Mouse (Mus musculus): ENCODE measurements at regions not wholly inside any gene's neighbourhood (a gene's known extent, or its start where the extent isn't known, plus 50 kb on each side); places are given as distances from the start of the nearest gene placed in this dataset.

GRCm38 (mm10) chr3:58128059-58128458 lies 280.2 kb upstream of the Pfn2 start:
- Histone ChIP-seq H3K9me3 (replicated peaks) (no peaks in the 10 kb centered on the region), H3K36me3 (replicated peaks) (no peaks in the 10 kb centered on the region), H3K9ac (no peak overlapping the region), H3K27me3 (no peaks in the 10 kb centered on the region), H3K4me1 (replicated peaks) (0 out of 2 replicates have a peak, but pooled peaks cover 6% of the 10 kb centered on the region), H3K4me3 (replicated peaks) (no peak overlapping the region), H3K27ac (replicated peaks) (no peak overlapping the region), H3K4me2 (no peak overlapping the region)
- no peak for ATAC-seq (ENCODE audit: insufficient read depth)
- 66% methylated on average over 8 of the region's 8 CpGs for WGBS (ENCODE audit: insufficient replicate concordance)

- Histone ChIP-seq H3K9ac (no peak overlapping the region), H3K9me3 (replicated peaks) (no peaks in the 10 kb centered on the region), H3K4me3 (replicated peaks) (no peak overlapping the region), H3K36me3 (replicated peaks) (no peaks in the 10 kb centered on the region), H3K27ac (replicated peaks) (no peak overlapping the region), H3K27me3 (no peaks in the 10 kb centered on the region), H3K4me2 (no peak overlapping the region), H3K4me1 (replicated peaks) (0 out of 2 replicates have a peak, but pooled peaks cover 6% of the 10 kb centered on the region)
- no peak for ATAC-seq (ENCODE audit: insufficient read depth)
- 20% methylated on average over 6 of the region's 6 CpGs for WGBS (ENCODE audit: insufficient replicate concordance)
Measured at GRCm38 (mm10) chr3:58129358-58129903, 281.6 kb upstream of the Pfn2 start.

GRCm38 (mm10) chr3:58135607-58136365 lies 278.7 kb upstream of the Tsc22d2 start:
- no peak overlapping the region for H3K4me2 ChIP-seq
- no peak overlapping the region for H3K4me3 ChIP-seq (replicated peaks)
- no peaks in the 10 kb centered on the region for H3K9me3 ChIP-seq (replicated peaks)
- no peaks in the 10 kb centered on the region for H3K27me3 ChIP-seq
- H3K9ac ChIP-seq, result no peak overlapping the region
- no peaks in the 10 kb centered on the region for H3K36me3 ChIP-seq (replicated peaks)
- WGBS (ENCODE audit: insufficient replicate concordance), result 41% methylated on average over 10 of the region's 10 CpGs
- no peak for ATAC-seq (ENCODE audit: insufficient read depth)
- H3K27ac ChIP-seq (replicated peaks), result no peak overlapping the region
- no peaks in the 10 kb centered on the region for H3K4me1 ChIP-seq (replicated peaks)

GRCm38 (mm10) chr3:58138726-58139585 lies 275.6 kb upstream of the Tsc22d2 start:
- no peak overlapping the region for H3K9ac ChIP-seq
- H3K4me2 ChIP-seq, result no peak overlapping the region
- no peak overlapping the region for H3K4me3 ChIP-seq (replicated peaks)
- no peak overlapping the region for H3K27ac ChIP-seq (replicated peaks)
- H3K27me3 ChIP-seq, result no peaks in the 10 kb centered on the region
- H3K36me3 ChIP-seq (replicated peaks), result no peaks in the 10 kb centered on the region
- no peak for ATAC-seq (ENCODE audit: insufficient read depth)
- H3K4me1 ChIP-seq (replicated peaks), result no peaks in the 10 kb centered on the region
- 55% methylated on average over 8 of the region's 8 CpGs for WGBS (ENCODE audit: insufficient replicate concordance)
- H3K9me3 ChIP-seq (replicated peaks), result no peaks in the 10 kb centered on the region

- H3K36me3 ChIP-seq (replicated peaks), result no peaks in the 10 kb centered on the region
- WGBS (ENCODE audit: insufficient replicate concordance), result 31% methylated on average over 3 of the region's 3 CpGs
- H3K9me3 ChIP-seq (replicated peaks), result no peaks in the 10 kb centered on the region
- H3K27ac ChIP-seq (replicated peaks), result 0 out of 2 replicates have a peak overlapping the region, but pooled peaks have one; percentile 29
- H3K27me3 ChIP-seq, result no peaks in the 10 kb centered on the region
- H3K4me2 ChIP-seq, result peak overlapping the region; percentile 36
- H3K4me1 ChIP-seq (replicated peaks), result no peaks in the 10 kb centered on the region
- H3K9ac ChIP-seq, result no peak overlapping the region
- H3K4me3 ChIP-seq (replicated peaks), result no peak overlapping the region
- no peak for ATAC-seq (ENCODE audit: insufficient read depth)
Measured at GRCm38 (mm10) chr3:58146108-58146507, 268.4 kb upstream of the Tsc22d2 start.

- 50% methylated on average over 1 of the region's 1 CpGs for WGBS (ENCODE audit: insufficient replicate concordance)
- Histone ChIP-seq H3K9me3 (replicated peaks) (no peaks in the 10 kb centered on the region), H3K36me3 (replicated peaks) (no peaks in the 10 kb centered on the region), H3K27me3 (no peaks in the 10 kb centered on the region), H3K4me3 (replicated peaks) (0 out of 2 replicates have a peak overlapping the region, but pooled peaks have one; percentile 17), H3K9ac (no peak overlapping the region), H3K4me2 (no peak overlapping the region), H3K4me1 (replicated peaks) (no peaks in the 10 kb centered on the region), H3K27ac (replicated peaks) (0 out of 2 replicates have a peak overlapping the region, but pooled peaks have one; percentile 51)
- ATAC-seq (ENCODE audit: insufficient read depth), result no peak
Measured at GRCm38 (mm10) chr3:58146762-58147161, 267.8 kb upstream of the Tsc22d2 start.

- no peak overlapping the region for H3K4me3 ChIP-seq (replicated peaks)
- no peak overlapping the region for H3K9ac ChIP-seq
- H3K4me1 ChIP-seq (replicated peaks), result no peaks in the 10 kb centered on the region
- no peaks in the 10 kb centered on the region for H3K36me3 ChIP-seq (replicated peaks)
- ATAC-seq (ENCODE audit: insufficient read depth), result no peak
- H3K4me2 ChIP-seq, result no peak overlapping the region
- H3K27me3 ChIP-seq, result no peaks in the 10 kb centered on the region
- no peaks in the 10 kb centered on the region for H3K9me3 ChIP-seq (replicated peaks)
- no peak overlapping the region for H3K27ac ChIP-seq (replicated peaks)
- WGBS (ENCODE audit: insufficient replicate concordance), result 54% methylated on average over 3 of the region's 3 CpGs
Measured at GRCm38 (mm10) chr3:58153141-58153540, 261.4 kb upstream of the Tsc22d2 start.

- no peaks in the 10 kb centered on the region for H3K27me3 ChIP-seq
- H3K4me3 ChIP-seq (replicated peaks), result no peak overlapping the region
- H3K36me3 ChIP-seq (replicated peaks), result no peaks in the 10 kb centered on the region
- WGBS (ENCODE audit: insufficient replicate concordance), result 63% methylated on average over 21 of the region's 21 CpGs
- no peak overlapping the region for H3K27ac ChIP-seq (replicated peaks)
- no peak for ATAC-seq (ENCODE audit: insufficient read depth)
- no peak overlapping the region for H3K9ac ChIP-seq
- H3K4me1 ChIP-seq (replicated peaks), result no peaks in the 10 kb centered on the region
- no peak overlapping the region for H3K4me2 ChIP-seq
- H3K9me3 ChIP-seq (replicated peaks), result no peaks in the 10 kb centered on the region
Measured at GRCm38 (mm10) chr3:58153874-58154756, 260.4 kb upstream of the Tsc22d2 start.

GRCm38 (mm10) chr3:58159384-58159783 lies 255.1 kb upstream of the Tsc22d2 start:
- H3K4me2 ChIP-seq, result no peak overlapping the region
- no peaks in the 10 kb centered on the region for H3K4me1 ChIP-seq (replicated peaks)
- H3K9ac ChIP-seq, result no peak overlapping the region
- no peak for ATAC-seq (ENCODE audit: insufficient read depth)
- no peak overlapping the region for H3K27ac ChIP-seq (replicated peaks)
- WGBS (ENCODE audit: insufficient replicate concordance), result 42% methylated on average over 3 of the region's 3 CpGs
- H3K9me3 ChIP-seq (replicated peaks), result no peaks in the 10 kb centered on the region
- no peaks in the 10 kb centered on the region for H3K36me3 ChIP-seq (replicated peaks)
- no peak overlapping the region for H3K4me3 ChIP-seq (replicated peaks)
- H3K27me3 ChIP-seq, result no peaks in the 10 kb centered on the region

GRCm38 (mm10) chr3:58162238-58162637 lies 252.3 kb upstream of the Tsc22d2 start:
- ATAC-seq (ENCODE audit: insufficient read depth), result 0 out of 2 replicates have a peak, but pooled peaks have one; percentile 9
- WGBS (ENCODE audit: insufficient replicate concordance), result 29% methylated on average over 10 of the region's 10 CpGs

More at GRCm38 (mm10) chr3:58162238-58162637, 252.3 kb upstream of the Tsc22d2 start:
- Histone ChIP-seq H3K4me3 (replicated peaks) (no peak overlapping the region), H3K27ac (replicated peaks) (no peak overlapping the region), H3K4me2 (no peak overlapping the region), H3K36me3 (replicated peaks) (no peaks in the 10 kb centered on the region), H3K9ac (no peak overlapping the region), H3K4me1 (replicated peaks) (no peaks in the 10 kb centered on the region), H3K9me3 (replicated peaks) (no peaks in the 10 kb centered on the region), H3K27me3 (no peaks in the 10 kb centered on the region)
